Mouse (Mus musculus): Measurements from ENCODE around the gene Them5. TPM values are rescaled to one million over a fixed set of nuclear protein-coding genes. Genes with fewer than 3 reads are reported as not detected.

The Them5 gene
- polyA plus RNA-seq, 1 experiment: 0.06 TPM

DNA sequence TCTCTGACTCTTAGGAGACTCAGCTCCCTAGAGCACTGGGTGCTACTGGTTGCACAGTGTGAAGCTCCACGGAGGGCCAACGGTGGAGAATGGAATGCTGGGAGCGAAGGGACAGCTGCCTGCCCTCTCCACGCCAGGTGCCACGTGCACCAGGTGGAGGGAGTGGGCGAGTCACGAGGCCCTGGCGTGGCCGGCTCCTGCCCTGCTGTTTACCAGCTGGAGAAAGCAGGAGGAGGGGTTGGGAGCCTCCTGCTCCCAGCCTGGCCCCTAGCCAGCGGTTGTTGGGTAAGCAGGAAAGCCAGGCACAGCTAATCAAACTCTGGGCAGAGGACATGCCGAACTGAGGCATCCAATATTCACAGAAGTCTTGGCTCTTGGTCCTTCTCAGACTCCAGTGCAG, 29.7 kb downstream of the Them5 start:
- peak overlapping the region; percentile 68 for H3K27ac ChIP-seq (ENCODE audit: insufficient read depth, low read depth, low read length)
- WGBS: 3% methylated on average over 11 of the region's 11 CpGs
- no peak overlapping the region for H3K4me3 ChIP-seq (ENCODE audit: insufficient read depth, low read depth, low read length)
- no peak for TF ChIP-seq POLR2A (IDR thresholded peaks at IDR 0.05; ENCODE audit: low read depth, low read length)
- no peak for TF ChIP-seq CTCF (conservative IDR thresholded peaks at IDR 0.05; ENCODE audit: insufficient read depth, insufficient read length, low read depth, low read length)
- peak; percentile 98 for DNase-seq
- no peaks in the 10 kb centered on the region for H3K27me3 ChIP-seq (replicated peaks; ENCODE audit: control insufficient read depth, insufficient read depth, low read length)
- no peaks in the 10 kb centered on the region for H3K36me3 ChIP-seq (ENCODE audit: control insufficient read depth, insufficient read depth, low read length)
- peaks cover 13% of the 10 kb centered on the region for H3K4me1 ChIP-seq (ENCODE audit: control insufficient read depth, insufficient read depth, low read length)

DNA sequence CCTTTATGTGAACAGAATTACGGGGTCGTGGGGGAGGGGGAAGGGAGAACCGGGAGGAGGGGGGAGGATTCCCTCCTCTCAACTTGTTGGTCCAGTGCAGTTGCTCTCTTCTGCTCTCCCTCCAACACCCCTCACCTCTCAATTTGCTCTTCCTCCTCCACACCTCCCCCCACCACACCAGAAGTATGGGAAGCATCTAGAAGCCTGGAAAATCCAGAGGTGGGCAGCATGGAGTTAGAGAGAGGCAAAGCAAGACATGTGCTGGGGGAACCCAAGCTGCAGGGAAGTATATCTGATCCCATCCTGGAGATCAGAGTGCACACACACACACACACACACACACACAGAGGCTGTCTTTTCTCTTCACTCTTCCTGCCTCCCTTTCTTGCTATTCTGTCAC, 30.1 kb downstream of the Them5 start:
- Histone ChIP-seq H3K27ac (ENCODE audit: insufficient read depth, low read depth, low read length) (peak overlapping the region; percentile 89), H3K4me1 (ENCODE audit: control insufficient read depth, insufficient read depth, low read length) (peaks cover 13% of the 10 kb centered on the region), H3K36me3 (ENCODE audit: control insufficient read depth, insufficient read depth, low read length) (no peaks in the 10 kb centered on the region), H3K4me3 (ENCODE audit: insufficient read depth, low read depth, low read length) (no peak overlapping the region), H3K27me3 (replicated peaks; ENCODE audit: control insufficient read depth, insufficient read depth, low read length) (no peaks in the 10 kb centered on the region)
- WGBS: 0% methylated on average over 3 of the region's 3 CpGs
- no peak for DNase-seq
- TF ChIP-seq CTCF (conservative IDR thresholded peaks at IDR 0.05; ENCODE audit: insufficient read depth, insufficient read length, low read depth, low read length) (no peak), POLR2A (IDR thresholded peaks at IDR 0.05; ENCODE audit: low read depth, low read length) (no peak)

DNA sequence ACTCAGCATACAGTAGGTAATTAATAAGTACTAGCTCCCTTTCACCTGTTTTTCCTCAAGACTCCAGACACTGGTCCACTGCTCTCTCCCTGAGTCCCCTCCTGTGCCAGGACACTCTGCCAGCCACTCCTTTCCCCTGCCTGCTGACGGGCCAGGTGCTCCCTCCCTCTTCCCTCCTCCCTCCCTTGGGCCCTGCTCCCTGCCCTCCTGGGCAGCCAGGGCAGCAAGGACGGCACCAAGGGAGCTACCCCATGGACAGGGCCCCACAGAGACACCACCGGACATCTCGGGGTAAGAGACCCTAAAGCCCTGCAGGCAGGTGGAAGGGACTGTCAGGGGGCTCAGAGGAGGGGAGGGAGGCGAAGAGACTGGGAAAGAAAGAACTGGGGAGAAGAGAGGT, 30.7 kb downstream of the Them5 start, which contains the start of gene Rorc:
TSS of gene Rorc (plus strand) at position 154 of the 400 bp plus-strand sequence.
- Histone ChIP-seq H3K4me1 (ENCODE audit: control insufficient read depth, insufficient read depth, low read length) (peaks cover 13% of the 10 kb centered on the region), H3K4me3 (ENCODE audit: insufficient read depth, low read depth, low read length) (peak within 1 kb of the TSS; percentile 65), H3K27me3 (replicated peaks; ENCODE audit: control insufficient read depth, insufficient read depth, low read length) (no peaks in the 10 kb centered on the region), H3K36me3 (ENCODE audit: control insufficient read depth, insufficient read depth, low read length) (no peaks in the 10 kb centered on the region), H3K27ac (ENCODE audit: insufficient read depth, low read depth, low read length) (peak within 1 kb of the TSS; percentile 89)
- WGBS: 16% methylated on average over 5 of the region's 5 CpGs
- peak; percentile 91 for DNase-seq
- TF ChIP-seq POLR2A (IDR thresholded peaks at IDR 0.05; ENCODE audit: low read depth, low read length): no peak
- TF ChIP-seq CTCF (conservative IDR thresholded peaks at IDR 0.05; ENCODE audit: insufficient read depth, insufficient read length, low read depth, low read length): no peak

DNA sequence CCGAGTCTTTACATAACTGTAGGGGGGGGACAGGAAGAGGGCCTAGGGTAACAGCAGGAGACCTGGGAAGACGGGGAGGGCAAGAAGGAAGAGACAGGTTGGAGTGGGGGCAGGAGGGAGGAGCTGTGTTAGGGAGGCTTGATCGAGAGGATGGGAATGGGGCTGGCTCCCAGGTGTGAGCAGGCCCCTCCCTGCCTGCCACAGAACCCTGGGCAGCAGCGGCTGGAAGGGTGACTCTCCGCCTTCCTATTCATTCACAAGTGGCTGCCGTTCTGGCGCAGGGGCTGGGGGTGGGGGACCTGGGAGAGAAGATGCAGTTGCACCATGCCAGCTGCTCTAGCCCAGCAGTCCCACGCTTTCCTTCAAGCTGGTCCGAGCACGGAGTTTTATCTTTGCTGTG, 31.2 kb downstream of the Them5 start:
- Histone ChIP-seq H3K27ac (ENCODE audit: insufficient read depth, low read depth, low read length) (peak overlapping the region; percentile 89), H3K27me3 (replicated peaks; ENCODE audit: control insufficient read depth, insufficient read depth, low read length) (no peaks in the 10 kb centered on the region), H3K4me3 (ENCODE audit: insufficient read depth, low read depth, low read length) (peak overlapping the region; percentile 65), H3K4me1 (ENCODE audit: control insufficient read depth, insufficient read depth, low read length) (peaks cover 13% of the 10 kb centered on the region), H3K36me3 (ENCODE audit: control insufficient read depth, insufficient read depth, low read length) (no peaks in the 10 kb centered on the region)
- WGBS: 3% methylated on average over 10 of the region's 10 CpGs
- TF ChIP-seq CTCF (conservative IDR thresholded peaks at IDR 0.05; ENCODE audit: insufficient read depth, insufficient read length, low read depth, low read length): no peak
- TF ChIP-seq POLR2A (IDR thresholded peaks at IDR 0.05; ENCODE audit: low read depth, low read length): no peak
- peak; percentile 57 for DNase-seq

DNA sequence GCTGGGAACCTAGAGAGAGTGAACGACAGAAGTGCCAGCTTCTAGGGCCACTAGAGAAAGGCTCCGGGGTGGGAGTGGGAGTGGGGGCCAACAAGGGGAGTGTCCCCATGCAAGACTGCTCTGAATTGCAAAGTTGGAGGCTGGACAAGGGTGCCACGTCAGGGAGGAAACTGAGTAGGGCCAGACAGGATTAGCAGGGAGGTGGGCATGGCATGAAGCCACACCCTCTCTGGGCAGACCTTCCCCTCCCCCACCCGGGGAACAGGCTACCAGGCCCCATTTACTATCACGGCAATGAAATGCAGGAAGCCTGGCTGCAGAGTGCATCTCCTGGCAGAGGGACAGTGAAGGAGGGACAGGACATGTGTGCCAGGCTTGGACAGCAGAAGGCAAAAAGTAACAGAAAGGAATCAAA, 31.7 kb downstream of the Them5 start:
- no peaks in the 10 kb centered on the region for H3K27me3 ChIP-seq (replicated peaks; ENCODE audit: control insufficient read depth, insufficient read depth, low read length)
- no peaks in the 10 kb centered on the region for H3K36me3 ChIP-seq (ENCODE audit: control insufficient read depth, insufficient read depth, low read length)
- WGBS: 1% methylated on average over 5 of the region's 5 CpGs
- peak; percentile 82 for DNase-seq
- TF ChIP-seq CTCF (conservative IDR thresholded peaks at IDR 0.05; ENCODE audit: insufficient read depth, insufficient read length, low read depth, low read length): no peak
- no peak for TF ChIP-seq POLR2A (IDR thresholded peaks at IDR 0.05; ENCODE audit: low read depth, low read length)
- peak overlapping the region; percentile 65 for H3K4me3 ChIP-seq (ENCODE audit: insufficient read depth, low read depth, low read length)
- H3K4me1 ChIP-seq (ENCODE audit: control insufficient read depth, insufficient read depth, low read length): peaks cover 13% of the 10 kb centered on the region
- H3K27ac ChIP-seq (ENCODE audit: insufficient read depth, low read depth, low read length): no peak overlapping the region

DNA sequence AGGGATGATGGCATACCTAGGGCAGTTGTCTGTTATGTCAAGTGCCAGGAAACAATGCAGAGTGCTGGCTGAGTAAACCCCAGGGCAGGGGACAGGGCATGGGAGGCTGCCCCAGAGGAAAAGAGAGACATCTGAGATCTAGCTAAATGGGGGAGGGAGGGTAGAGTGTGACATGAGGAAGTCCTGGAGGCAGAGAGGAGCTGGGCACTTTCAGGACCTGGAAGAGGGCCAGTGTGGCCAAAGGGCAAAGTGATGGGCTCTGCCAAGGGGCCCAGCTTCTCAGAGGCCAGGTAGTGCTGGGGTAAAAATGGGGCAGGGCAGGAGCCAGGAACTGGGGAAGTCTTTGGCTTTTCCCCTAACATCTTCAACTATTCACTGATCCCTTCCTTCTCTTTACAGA, 32.7 kb downstream of the Them5 start:
- H3K27me3 ChIP-seq (replicated peaks; ENCODE audit: control insufficient read depth, insufficient read depth, low read length): no peaks in the 10 kb centered on the region
- no peak overlapping the region for H3K27ac ChIP-seq (ENCODE audit: insufficient read depth, low read depth, low read length)
- no peaks in the 10 kb centered on the region for H3K36me3 ChIP-seq (ENCODE audit: control insufficient read depth, insufficient read depth, low read length)
- no peak overlapping the region for H3K4me3 ChIP-seq (ENCODE audit: insufficient read depth, low read depth, low read length)
- DNase-seq: peak; percentile 90
- peaks cover 13% of the 10 kb centered on the region for H3K4me1 ChIP-seq (ENCODE audit: control insufficient read depth, insufficient read depth, low read length)
- TF ChIP-seq CTCF (conservative IDR thresholded peaks at IDR 0.05; ENCODE audit: insufficient read depth, insufficient read length, low read depth, low read length) (no peak), POLR2A (IDR thresholded peaks at IDR 0.05; ENCODE audit: low read depth, low read length) (no peak)

DNA sequence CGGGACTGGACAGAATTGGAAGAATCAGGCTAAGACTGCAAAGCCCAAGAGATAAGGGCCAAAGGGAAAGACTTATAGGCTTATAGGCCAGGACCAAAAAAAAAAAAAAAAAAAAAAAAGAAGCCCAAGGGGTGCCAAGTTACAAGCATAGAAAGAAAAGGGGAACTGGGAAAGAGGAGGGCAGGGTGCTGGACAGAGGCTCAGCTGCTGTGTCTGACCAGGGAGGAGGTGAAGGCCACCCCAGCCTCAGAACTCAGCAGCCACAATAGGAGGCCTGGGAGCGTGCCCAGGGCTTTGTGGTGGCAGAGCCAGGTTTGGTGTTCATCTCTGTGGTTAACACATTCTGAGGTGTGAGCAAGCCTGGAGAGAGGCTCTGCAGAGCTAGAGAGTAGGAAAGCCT, 33.2 kb downstream of the Them5 start:
- no peaks in the 10 kb centered on the region for H3K27me3 ChIP-seq (replicated peaks; ENCODE audit: control insufficient read depth, insufficient read depth, low read length)
- WGBS: 49% methylated on average over 2 of the region's 2 CpGs
- no peak overlapping the region for H3K4me3 ChIP-seq (ENCODE audit: insufficient read depth, low read depth, low read length)

DNA sequence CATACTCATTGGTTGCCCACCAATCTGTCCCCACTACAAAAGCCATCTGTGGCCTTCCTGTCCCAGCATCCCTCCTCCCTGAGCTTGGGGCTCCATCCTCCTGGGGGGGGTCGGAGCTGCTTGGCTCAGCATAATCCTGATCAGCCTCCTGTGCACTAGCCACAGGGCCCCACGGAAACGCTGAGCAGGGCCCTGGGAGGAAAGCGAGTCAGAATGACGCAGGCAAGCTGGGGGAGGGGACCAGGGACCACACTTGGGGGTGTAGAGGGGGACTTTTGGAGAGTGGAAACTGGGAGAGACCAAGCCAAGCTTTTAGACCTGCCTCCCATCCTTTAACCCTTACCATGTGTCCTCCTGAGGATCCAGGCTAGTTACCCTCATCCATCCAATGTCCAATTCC, 34.0 kb downstream of the Them5 start:
- TF ChIP-seq CTCF (conservative IDR thresholded peaks at IDR 0.05; ENCODE audit: insufficient read depth, insufficient read length, low read depth, low read length) (no peak), POLR2A (IDR thresholded peaks at IDR 0.05; ENCODE audit: low read depth, low read length) (no peak)
- Histone ChIP-seq H3K36me3 (ENCODE audit: control insufficient read depth, insufficient read depth, low read length) (no peaks in the 10 kb centered on the region), H3K27me3 (replicated peaks; ENCODE audit: control insufficient read depth, insufficient read depth, low read length) (no peaks in the 10 kb centered on the region), H3K4me1 (ENCODE audit: control insufficient read depth, insufficient read depth, low read length) (peaks cover 13% of the 10 kb centered on the region), H3K27ac (ENCODE audit: insufficient read depth, low read depth, low read length) (no peak overlapping the region), H3K4me3 (ENCODE audit: insufficient read depth, low read depth, low read length) (no peak overlapping the region)
- WGBS: 49% methylated on average over 5 of the region's 5 CpGs
- DNase-seq: no peak

More for the DNA sequence above, 33.2 kb downstream of the Them5 start:
- Histone ChIP-seq H3K27ac (ENCODE audit: insufficient read depth, low read depth, low read length) (no peak overlapping the region), H3K36me3 (ENCODE audit: control insufficient read depth, insufficient read depth, low read length) (no peaks in the 10 kb centered on the region), H3K4me1 (ENCODE audit: control insufficient read depth, insufficient read depth, low read length) (peaks cover 13% of the 10 kb centered on the region)
- DNase-seq: no peak
- TF ChIP-seq POLR2A (IDR thresholded peaks at IDR 0.05; ENCODE audit: low read depth, low read length): no peak
